Mouse (Mus musculus) heart, embryonic 12.5 days (tissue): ENCODE measurements around the gene H2bfm. TPM values are rescaled to one million over a fixed set of nuclear protein-coding genes. Genes with fewer than 3 reads are reported as not detected.
"Not testable (repeated sequence)": the region's sequence is repeated elsewhere in the genome, so short reads cannot be mapped to it uniquely, and the experiment has no call there.

ENCODE experiments used
- ATAC-seq: fragments of 200-750 bp; cut with Nextera tagmentation; 2 replicates; pipeline ENCODE4 v1.8.0; 2017; ENCODE audit warnings: moderate TSS enrichment, moderate library complexity; ENCODE audit not compliant: insufficient number of reproducible peaks, low FRiP score
- H3K27ac ChIP-seq: fragments of 300-500 bp; sonication (generic); 2 replicates; pipeline ENCODE4 v1.5.1; 2016; ENCODE audit warnings: mild to moderate bottlenecking, moderate library complexity; ENCODE audit not compliant: poor library complexity, severe bottlenecking
- H3K27me3 ChIP-seq: fragments of 300-500 bp; sonication (generic); replicated peaks from 2 replicates; pipeline ENCODE4 v1.6.1; 2016; ENCODE audit warnings: mild to moderate bottlenecking, moderate library complexity
- H3K36me3 ChIP-seq: fragments of 300-500 bp; sonication (generic); 2 replicates; pipeline ENCODE4 v1.6.1; 2016; ENCODE audit warnings: mild to moderate bottlenecking, moderate library complexity
- H3K4me1 ChIP-seq: fragments of 300-500 bp; sonication (generic); replicated peaks from 2 replicates; pipeline ENCODE4 v1.6.1; 2016; ENCODE audit warnings: mild to moderate bottlenecking
- H3K4me2 ChIP-seq: fragments of 300-500 bp; sonication (generic); 2 replicates; pipeline ENCODE4 v1.6.1; 2016; ENCODE audit warnings: mild to moderate bottlenecking, moderate library complexity
- H3K4me3 ChIP-seq: fragments of 300-500 bp; sonication (generic); 2 replicates; pipeline ENCODE4 v1.5.1; 2016; ENCODE audit warnings: mild to moderate bottlenecking
- H3K9ac ChIP-seq: fragments of 300-500 bp; sonication (generic); 2 replicates; pipeline ENCODE4 v1.6.1; 2016; ENCODE audit warnings: mild to moderate bottlenecking, moderate library complexity
- H3K9me3 ChIP-seq: fragments of 300-500 bp; sonication (generic); replicated peaks from 2 replicates; pipeline ENCODE4 v1.6.1; 2016; ENCODE audit warnings: mild to moderate bottlenecking, moderate library complexity
- WGBS: fragments of 180-500 bp; shearing (Covaris S2); methylation state at CpG from one replicate; pipeline ENCODE4 v1.1.7; 2016; 5-methylcytosine and 5-hydroxymethylcytosine counted together
- polyA plus RNA-seq: library from polyadenylated mRNA; unstranded; fragments of >200 nt; fragmentation: Nextera tagmentation; extraction: Ambion mirVana; gene quantifications from 2 replicates; pipeline ENCODE4 v1.2.1, GENCODE M21; 2016

H2bfm gene
- not detected in 2 replicates for polyA plus RNA-seq

- no peak within 1 kb of the TSS for H3K4me3 ChIP-seq
- H3K9me3 ChIP-seq, result peaks cover 12% of the 10 kb centered on the region
- no peak within 1 kb of the TSS for H3K27ac ChIP-seq
- no peak for ATAC-seq
- no peak within 1 kb of the TSS for H3K4me2 ChIP-seq
- H3K27me3 ChIP-seq, result no peaks in the 10 kb centered on the region
- no peaks in the 10 kb centered on the region for H3K4me1 ChIP-seq
- 87% methylated on average over 14 of the region's 14 CpGs for WGBS
- no peaks in the 10 kb centered on the region for H3K36me3 ChIP-seq
- H3K9ac ChIP-seq, result no peak within 1 kb of the TSS
These were observed at the start of gene H2bfm for GRCm38 (mm10) chrX:136927031-136927430. Gene H2bfm, plus strand, starts transcription at chrX:136927325.

GRCm38 (mm10) chrX:136895757-136896156, 31.4 kb upstream of the H2bfm start:
- Histone ChIP-seq H3K9ac (no peak overlapping the region), H3K9me3 (no peaks in the 10 kb centered on the region), H3K27me3 (no peaks in the 10 kb centered on the region), H3K36me3 (no peaks in the 10 kb centered on the region), H3K27ac (no peak overlapping the region), H3K4me1 (no peaks in the 10 kb centered on the region), H3K4me3 (no peak overlapping the region), H3K4me2 (no peak overlapping the region)
- 50% methylated on average over 2 of the region's 2 CpGs for WGBS
- ATAC-seq, result no peak

GRCm38 (mm10) chrX:136904369-136904768, 22.8 kb upstream of the H2bfm start:
- no peaks in the 10 kb centered on the region for H3K9me3 ChIP-seq
- H3K4me2 ChIP-seq, result no peak overlapping the region
- no peaks in the 10 kb centered on the region for H3K27me3 ChIP-seq
- no peaks in the 10 kb centered on the region for H3K4me1 ChIP-seq
- no peak for ATAC-seq
- H3K9ac ChIP-seq, result no peak overlapping the region
- 46% methylated on average over 4 of the region's 4 CpGs for WGBS
- no peak overlapping the region for H3K27ac ChIP-seq
- no peaks in the 10 kb centered on the region for H3K36me3 ChIP-seq
- no peak overlapping the region for H3K4me3 ChIP-seq

- no peaks in the 10 kb centered on the region for H3K27me3 ChIP-seq
- no peak overlapping the region for H3K27ac ChIP-seq
- no peaks in the 10 kb centered on the region for H3K36me3 ChIP-seq
- H3K4me3 ChIP-seq, result no peak overlapping the region
- ATAC-seq, result no peak
- H3K4me2 ChIP-seq, result no peak overlapping the region
- H3K9ac ChIP-seq, result no peak overlapping the region
- no peaks in the 10 kb centered on the region for H3K4me1 ChIP-seq
- peaks cover 12% of the 10 kb centered on the region for H3K9me3 ChIP-seq
These were observed 1.3 kb upstream of the H2bfm start for GRCm38 (mm10) chrX:136925863-136926262.

GRCm38 (mm10) chrX:136937985-136938384, 10.9 kb downstream of the H2bfm start:
- H3K4me1 ChIP-seq, result no peaks in the 10 kb centered on the region
- H3K27ac ChIP-seq, result no peak overlapping the region
- H3K9ac ChIP-seq, result no peak overlapping the region
- no peaks in the 10 kb centered on the region for H3K36me3 ChIP-seq
- H3K4me3 ChIP-seq, result no peak overlapping the region
- ATAC-seq, result no peak
- H3K27me3 ChIP-seq, result no peaks in the 10 kb centered on the region
- no peak overlapping the region for H3K4me2 ChIP-seq
- 23% methylated on average over 3 of the region's 3 CpGs for WGBS
- H3K9me3 ChIP-seq, result no peaks in the 10 kb centered on the region

GRCm38 (mm10) chrX:136957583-136958279, 30.6 kb downstream of the H2bfm start:
- not testable (repeated sequence) for H3K9me3 ChIP-seq, H3K27me3 ChIP-seq, H3K27ac ChIP-seq, H3K4me1 ChIP-seq, H3K36me3 ChIP-seq, H3K9ac ChIP-seq
- Histone ChIP-seq H3K4me3 (peak overlapping the region; percentile 34; the same call in 1 of the 2 replicates), H3K4me2 (peak overlapping the region; percentile 60)
- peak; percentile 85 for ATAC-seq
- WGBS, result 22% methylated on average over 13 of the region's 13 CpGs

- Histone ChIP-seq H3K4me2 (peak overlapping the region; percentile 60), H3K4me3 (peak overlapping the region; percentile 34; the same call in 1 of the 2 replicates)
- not testable (repeated sequence) for H3K27ac ChIP-seq, H3K9ac ChIP-seq, ATAC-seq, H3K4me1 ChIP-seq, H3K27me3 ChIP-seq, H3K36me3 ChIP-seq, H3K9me3 ChIP-seq
- WGBS, result 62% methylated on average over 5 of the region's 5 CpGs
These were observed 31.2 kb downstream of the H2bfm start for GRCm38 (mm10) chrX:136958300-136958699.

GRCm38 (mm10) chrX:136959688-136960087, 32.6 kb downstream of the H2bfm start:
- no peaks in the 10 kb centered on the region for H3K4me1 ChIP-seq
- no peak for ATAC-seq
- no peak overlapping the region for H3K4me3 ChIP-seq
- H3K9me3 ChIP-seq, result no peaks in the 10 kb centered on the region
- H3K4me2 ChIP-seq, result no peak overlapping the region
- no peaks in the 10 kb centered on the region for H3K27me3 ChIP-seq
- H3K9ac ChIP-seq, result no peak overlapping the region
- 28% methylated on average over 2 of the region's 2 CpGs for WGBS
- H3K36me3 ChIP-seq, result no peaks in the 10 kb centered on the region
- no peak overlapping the region for H3K27ac ChIP-seq

- H3K9me3 ChIP-seq, H3K27me3 ChIP-seq, H3K27ac ChIP-seq, H3K4me1 ChIP-seq, H3K36me3 ChIP-seq, ATAC-seq: not testable (repeated sequence)
- H3K4me2 ChIP-seq, result peak within 1 kb of the TSS; percentile 61
- peak within 1 kb of the TSS; percentile 51 for H3K4me3 ChIP-seq
- WGBS, result 81% methylated on average over 6 of the region's 6 CpGs
- H3K9ac ChIP-seq, result peak within 1 kb of the TSS; percentile 35; the same call in 1 of the 2 replicates
These were observed 48.3 kb downstream of the H2bfm start, which contains the start of gene Tmsb15b2 for GRCm38 (mm10) chrX:136975397-136975796. Gene Tmsb15b2, minus strand, starts transcription at chrX:136975497.

GRCm38 (mm10) chrX:136976424-136977084, 49.4 kb downstream of the H2bfm start, which contains the start of the genes Tmsb15l and Tmsb15b1:
Gene Tmsb15l, minus strand, starts transcription at chrX:136976869.
Gene Tmsb15b1, minus strand, starts transcription at chrX:136976874.
- H3K36me3 ChIP-seq, result no peaks in the 10 kb centered on the region
- peak within 1 kb of the TSS; percentile 61 for H3K4me2 ChIP-seq
- ATAC-seq, result peak; percentile 96
- H3K27me3 ChIP-seq, result no peaks in the 10 kb centered on the region
- peak within 1 kb of the TSS; percentile 35; the same call in 1 of the 2 replicates for H3K9ac ChIP-seq
- H3K4me1 ChIP-seq, result no peaks in the 10 kb centered on the region
- no peak within 1 kb of the TSS for H3K27ac ChIP-seq
- WGBS, result 27% methylated on average over 15 of the region's 15 CpGs
- H3K9me3 ChIP-seq, result no peaks in the 10 kb centered on the region
- peak within 1 kb of the TSS; percentile 51 for H3K4me3 ChIP-seq
